Comparison of ENCODE assay signal across 8 mouse cellular contexts in the genomic region with DNA sequence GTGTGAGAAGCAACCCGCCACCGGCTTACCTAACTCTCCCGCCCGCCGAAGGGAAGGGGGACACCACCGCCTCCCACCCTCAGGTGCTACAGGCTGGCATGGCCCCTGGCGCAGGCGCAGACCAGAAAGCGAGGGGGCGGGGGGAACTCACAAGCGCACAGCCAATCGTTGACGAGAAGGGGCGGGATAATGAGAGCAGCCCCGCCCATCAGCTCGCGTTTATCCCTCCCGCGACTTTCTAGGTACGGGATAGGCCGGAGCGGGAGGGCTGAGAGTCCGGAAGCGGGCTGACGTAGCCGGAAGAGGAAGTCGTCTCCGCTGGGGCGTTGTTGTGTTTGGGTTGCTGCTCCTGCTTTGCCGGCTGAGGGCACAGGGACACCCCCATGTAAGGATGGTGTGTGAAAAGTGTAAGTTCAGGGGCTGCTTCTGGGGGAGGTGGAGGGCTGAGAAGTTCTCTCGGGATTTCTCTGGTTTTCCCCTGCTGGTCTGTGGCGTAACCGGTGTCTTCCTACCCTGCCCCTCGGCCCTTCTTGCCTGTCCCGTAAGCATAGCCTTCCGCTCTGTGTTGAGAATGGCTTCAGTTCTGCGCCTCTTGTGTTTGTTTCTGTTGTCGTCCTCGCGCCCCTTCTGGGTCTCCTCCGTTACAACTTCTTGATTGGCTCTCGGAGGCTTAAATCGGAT. TPM values are rescaled to one million over a fixed set of nuclear protein-coding genes. Genes with fewer than 3 reads are reported as not detected.
A peak's percentile ranks its signal among the peaks of the same experiment; 100 is the strongest.
DNase-seq lines count a peak whose midpoint lies in the region; ATAC-seq and TF ChIP-seq lines count a peak whose summit lies in the region.

A gene (minus strand): TSS at position 138 of the 681 bp plus-strand sequence.
A gene (plus strand): TSS at position 282 of the 681 bp plus-strand sequence.

- H3K4me3 ChIP-seq in bone marrow, adult 2 months (replicated peaks; ENCODE audit: control insufficient read depth, low read depth, low read length): peak within 1 kb of the TSS; percentile 92
- peak within 1 kb of the TSS; percentile 94 for H3K4me3 ChIP-seq in embryonic facial prominence, embryonic 15.5 days (replicated peaks)
- H3K4me3 ChIP-seq in limb, embryonic 14.5 days (replicated peaks; ENCODE audit: low read length): peak within 1 kb of the TSS; percentile 89
- peak within 1 kb of the TSS; percentile 91 for H3K4me3 ChIP-seq in midbrain, postnatal 0 days (ENCODE audit: low read depth, low read length)

- H3K4me2 ChIP-seq in embryonic facial prominence, embryonic 15.5 days (replicated peaks): peak within 1 kb of the TSS; percentile 94
- peak within 1 kb of the TSS; percentile 89 for H3K4me2 ChIP-seq in limb, embryonic 14.5 days (replicated peaks; ENCODE audit: low read depth, low read length, severe bottlenecking)
- peak within 1 kb of the TSS; percentile 97 for H3K4me2 ChIP-seq in midbrain, postnatal 0 days (ENCODE audit: low read depth, low read length, poor library complexity, severe bottlenecking)

- peaks cover 10% of the 10 kb centered on the region for H3K36me3 ChIP-seq in embryonic facial prominence, embryonic 15.5 days
- H3K36me3 ChIP-seq in limb, embryonic 14.5 days (ENCODE audit: control insufficient read depth, insufficient read depth, low read length): peaks cover 3% of the 10 kb centered on the region; the same call in 1 of the 2 replicates
- H3K36me3 ChIP-seq in midbrain, postnatal 0 days (ENCODE audit: insufficient read depth, low read length): no peaks in the 10 kb centered on the region

- peak within 1 kb of the TSS; percentile 68 for H3K27ac ChIP-seq in bone marrow, adult 2 months (ENCODE audit: control insufficient read depth, insufficient read depth, low read depth, low read length, poor library complexity)
- peak within 1 kb of the TSS; percentile 66 for H3K27ac ChIP-seq in embryonic facial prominence, embryonic 15.5 days (replicated peaks)
- no peak within 1 kb of the TSS for H3K27ac ChIP-seq in limb, embryonic 14.5 days (replicated peaks; ENCODE audit: low read depth, low read length)
- H3K27ac ChIP-seq in midbrain, postnatal 0 days (ENCODE audit: low read depth, low read length): peak within 1 kb of the TSS; percentile 62; the same call in 1 of the 2 replicates

- peak within 1 kb of the TSS; percentile 53 for H3K9ac ChIP-seq in embryonic facial prominence, embryonic 15.5 days
- H3K9ac ChIP-seq in limb, embryonic 14.5 days (ENCODE audit: low read depth, low read length, severe bottlenecking): peak within 1 kb of the TSS; percentile 65
- H3K9ac ChIP-seq in midbrain, postnatal 0 days (replicated peaks; ENCODE audit: low read length, poor library complexity, severe bottlenecking): peak within 1 kb of the TSS; percentile 74

- peak; percentile 84 for TF ChIP-seq POLR2A in bone marrow, adult 2 months (IDR thresholded peaks at IDR 0.05; ENCODE audit: borderline replicate concordance, control insufficient read depth, low read depth, low read length)
- peak; percentile 39; the same call in 1 of the 2 replicates for TF ChIP-seq POLR2A in limb, embryonic 14.5 days (IDR thresholded peaks at IDR 0.05; ENCODE audit: borderline replicate concordance, extremely low read depth, insufficient read depth, insufficient read length)

- no peaks in the 10 kb centered on the region for H3K9me3 ChIP-seq in embryonic facial prominence, embryonic 15.5 days (replicated peaks)
- H3K9me3 ChIP-seq in limb, embryonic 14.5 days (ENCODE audit: control insufficient read depth, low read length): no peaks in the 10 kb centered on the region
- no peaks in the 10 kb centered on the region for H3K9me3 ChIP-seq in midbrain, postnatal 0 days (ENCODE audit: low read length)

- no peaks in the 10 kb centered on the region for H3K27me3 ChIP-seq in embryonic facial prominence, embryonic 15.5 days
- no peaks in the 10 kb centered on the region for H3K27me3 ChIP-seq in limb, embryonic 14.5 days (ENCODE audit: control insufficient read depth, insufficient read depth, low read length)
- H3K27me3 ChIP-seq in midbrain, postnatal 0 days (ENCODE audit: insufficient read depth, low read length): no peaks in the 10 kb centered on the region

- under 1% methylated on average over 43 of the region's 43 CpGs for WGBS in bone marrow, adult 2 months
- WGBS in embryonic facial prominence, embryonic 15.5 days: 0% methylated on average over 43 of the region's 43 CpGs
- WGBS in limb, embryonic 14.5 days: under 1% methylated on average over 38 of the region's 43 CpGs
- WGBS in midbrain, postnatal 0 days: under 1% methylated on average over 37 of the region's 43 CpGs

- no peak for TF ChIP-seq CTCF in bone marrow, adult 2 months (IDR thresholded peaks at IDR 0.05; ENCODE audit: control insufficient read depth, insufficient read depth, low read length)
- peak; percentile 14 for TF ChIP-seq CTCF in midbrain, postnatal 0 days (IDR thresholded peaks at IDR 0.05)

- peak; percentile 100 for ATAC-seq in embryonic facial prominence, embryonic 15.5 days (ENCODE audit: insufficient number of reproducible peaks, low FRiP score, low TSS enrichment, low read depth)
- ATAC-seq in limb, embryonic 14.5 days (ENCODE audit: low FRiP score, low read depth): peak; percentile 100
- peak; percentile 100 for ATAC-seq in midbrain, postnatal 0 days (ENCODE audit: low FRiP score)

- no peaks in the 10 kb centered on the region; the same call in 1 of the 2 replicates for H3K4me1 ChIP-seq in bone marrow, adult 2 months (ENCODE audit: control insufficient read depth, insufficient read depth, low read length)
- H3K4me1 ChIP-seq in embryonic facial prominence, embryonic 15.5 days: peaks cover 16% of the 10 kb centered on the region
- peaks cover 3% of the 10 kb centered on the region; the same call in 1 of the 2 replicates for H3K4me1 ChIP-seq in limb, embryonic 14.5 days (ENCODE audit: control insufficient read depth, insufficient read depth, low read length)
- 0 out of 2 replicates have a peak, but pooled peaks cover 2% of the 10 kb centered on the region for H3K4me1 ChIP-seq in midbrain, postnatal 0 days (ENCODE audit: insufficient read depth, low read length)

- peak; percentile 95 for DNase-seq in 416B (ENCODE audit: low read depth)
- DNase-seq in heart, adult 8-10 months (ENCODE audit: low spot score): peak; percentile 98
- peak; percentile 99 for DNase-seq in kidney, adult 9 months
- peak; percentile 99 for DNase-seq in limb, embryonic 14.5 days (ENCODE audit: low spot score)
- DNase-seq in midbrain, postnatal 0 days (ENCODE audit: low spot score): peak; percentile 99
- DNase-seq in spleen, postnatal 14 days (ENCODE audit: low spot score in 2 of 2): peak; percentile 96

RNA-seq across cellular contexts. Expression of the first gene that starts in this region (rescaled TPM):
- 6.0 and 9.8 TPM in 2 replicates for polyA plus RNA-seq in bone marrow, adult 2 months (2011; ENCODE audit: insufficient read depth, insufficient read length, low replicate concordance, missing spikeins)
- 25.6 and 28.4 TPM in 2 replicates for polyA plus RNA-seq in embryonic facial prominence, embryonic 15.5 days (2015; fragmentation: Nextera tagmentation; extraction: Ambion mirVana)
- total RNA-seq in heart, adult 8-10 months (2022): 1 to 10 TPM; 2.0 to 4.1 (median 3.5) TPM
- polyA plus RNA-seq in limb, embryonic 14.5 days (2012; rRNA removed): 21.6 and 23.5 TPM in 2 replicates
- polyA plus RNA-seq in limb, embryonic 14.5 days (2014; fragmentation: Nextera tagmentation; extraction: Ambion mirVana): 30.5 and 32.9 TPM in 2 replicates
- total RNA-seq in midbrain, postnatal 0 days (2014; rRNA removed): 21.6 and 22.0 TPM in 2 replicates
- 29.4 and 31.3 TPM in 2 replicates for polyA plus RNA-seq in midbrain, postnatal 0 days (2015; fragmentation: Nextera tagmentation; extraction: Ambion mirVana)

RNA-seq across cellular contexts. Expression of the second gene that starts in this region (rescaled TPM):
- 23.8 and 38.6 TPM in 2 replicates for polyA plus RNA-seq in bone marrow, adult 2 months (2011; ENCODE audit: insufficient read depth, insufficient read length, low replicate concordance, missing spikeins)
- polyA plus RNA-seq in embryonic facial prominence, embryonic 15.5 days (2015; fragmentation: Nextera tagmentation; extraction: Ambion mirVana): 114 and 117 TPM in 2 replicates
- 10 to 100 TPM; 44.4 to 56.4 (median 47.0) TPM for total RNA-seq in heart, adult 8-10 months (2022)
- 36.0 and 42.1 TPM in 2 replicates for polyA plus RNA-seq in limb, embryonic 14.5 days (2012; rRNA removed)
- polyA plus RNA-seq in limb, embryonic 14.5 days (2014; fragmentation: Nextera tagmentation; extraction: Ambion mirVana): 126 and 132 TPM in 2 replicates
- 51.4 and 51.6 TPM in 2 replicates for total RNA-seq in midbrain, postnatal 0 days (2014; rRNA removed)
- polyA plus RNA-seq in midbrain, postnatal 0 days (2015; fragmentation: Nextera tagmentation; extraction: Ambion mirVana): 194 and 199 TPM in 2 replicates
